Mouse (Mus musculus): ENCODE measurements around the gene Phf12.

Phf12 gene

DNA sequence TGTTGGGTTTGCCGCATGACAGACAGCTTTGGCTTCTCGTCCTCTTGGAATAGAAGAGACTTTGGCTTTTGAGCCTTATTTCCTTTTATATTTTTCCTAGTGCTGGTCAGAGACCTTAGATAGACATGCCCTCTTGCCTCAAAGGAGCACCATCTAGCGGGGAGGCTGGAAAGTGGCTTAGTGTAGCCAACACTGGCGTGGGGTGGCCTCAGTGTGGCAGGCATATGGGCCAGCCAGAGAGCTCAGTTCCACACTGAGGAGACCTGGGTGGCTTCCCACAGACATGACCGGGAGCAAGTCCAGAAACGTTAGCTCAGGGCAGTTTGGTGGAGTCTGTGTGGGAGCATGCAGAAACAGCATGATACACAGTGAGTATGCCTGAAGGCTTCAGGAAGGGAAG, 11.8 kb upstream of the Phf12 start:
- no peak for DNase-seq (ENCODE audit: low spot score)

- no peak for DNase-seq (ENCODE audit: low spot score)
These were observed 9.0 kb upstream of the Phf12 start for GRCm38 (mm10) chr11:77973520-77973919.

DNA sequence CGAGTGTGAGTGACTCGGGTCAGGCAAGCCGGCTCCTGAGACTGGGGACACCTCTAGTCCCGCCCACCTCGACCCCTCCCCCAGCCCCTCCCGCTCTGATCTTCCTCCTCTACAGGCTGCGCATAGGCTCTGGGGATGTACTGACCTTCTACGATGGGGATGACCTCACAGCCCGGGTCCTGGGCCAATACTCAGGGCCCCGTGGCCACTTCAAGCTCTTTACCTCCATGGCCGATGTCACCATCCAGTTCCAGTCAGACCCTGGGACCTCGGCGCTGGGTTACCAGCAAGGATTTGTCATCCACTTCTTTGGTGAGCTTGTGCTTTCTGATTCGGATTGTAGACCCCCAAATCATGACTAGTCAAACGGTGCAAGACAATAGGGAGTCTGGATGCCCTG, 8.2 kb upstream of the Phf12 start:
- no peak for DNase-seq (ENCODE audit: low spot score)

DNA sequence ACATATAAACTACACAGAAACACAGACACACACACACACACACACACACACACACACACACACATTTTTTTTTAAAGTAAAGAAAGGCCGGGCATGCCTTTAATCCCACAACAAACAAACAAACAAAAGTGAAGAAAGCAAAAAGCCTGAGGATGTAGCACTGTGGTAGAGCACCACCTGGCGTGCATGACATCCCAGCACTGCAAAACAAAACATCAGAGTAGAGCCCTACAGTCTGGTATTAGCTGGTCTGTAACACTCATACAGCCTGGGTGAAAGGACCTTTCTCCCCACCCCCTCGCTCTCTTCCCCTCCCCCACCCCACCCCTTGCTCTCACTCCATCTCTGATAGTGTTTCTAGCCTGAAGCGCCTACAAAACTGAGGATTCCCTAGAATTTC, 6.7 kb upstream of the Phf12 start:
- no peak for DNase-seq (ENCODE audit: low spot score)

DNA sequence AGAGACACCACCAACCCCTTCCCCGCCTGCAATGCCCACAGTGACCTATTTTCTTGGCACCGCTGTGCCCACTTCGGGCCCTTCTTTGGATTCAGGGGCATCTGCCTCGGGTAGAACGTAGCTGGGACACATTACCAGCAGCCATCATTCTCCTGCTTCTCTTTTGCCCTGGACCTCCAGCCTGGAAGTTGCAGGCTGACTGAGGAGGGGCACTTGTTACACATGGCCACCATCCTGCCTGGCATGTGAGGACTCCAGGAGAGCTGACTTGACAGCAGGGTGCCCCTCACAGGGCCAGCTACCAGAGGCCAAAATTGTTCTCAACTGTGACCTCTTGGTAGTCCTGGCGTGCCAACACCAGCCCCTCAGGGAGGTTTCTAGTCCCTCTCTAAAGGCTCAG, 4.4 kb upstream of the Phf12 start:
- no peak for DNase-seq (ENCODE audit: low spot score)

DNA sequence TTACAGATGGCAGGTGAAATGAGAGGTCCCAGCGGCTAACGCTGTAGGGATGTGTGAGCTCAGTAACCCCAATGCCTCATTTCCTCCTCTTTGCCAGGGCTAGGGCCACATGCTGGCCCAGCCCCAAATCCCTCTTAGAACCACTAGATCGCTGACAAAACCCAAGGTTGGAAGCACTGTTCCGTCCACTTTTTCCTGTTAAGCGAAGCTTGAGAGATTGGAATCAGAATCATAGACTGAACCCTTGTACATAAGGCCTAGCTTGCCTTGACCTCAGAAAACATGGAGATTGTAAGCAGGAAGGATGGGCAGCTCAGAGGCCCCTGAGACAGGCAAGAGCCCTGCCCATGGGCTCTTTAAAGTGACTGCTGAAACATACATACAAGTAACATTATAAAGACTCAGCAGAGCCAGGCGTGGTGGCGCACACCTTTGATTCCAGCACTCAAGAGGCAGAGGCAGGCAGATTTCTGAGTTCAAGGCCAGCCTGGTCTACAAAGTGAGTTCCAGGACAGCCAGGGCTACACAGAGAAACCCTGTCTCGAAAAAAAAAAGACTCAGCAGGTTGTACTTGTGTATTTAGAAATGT, 3.2 kb upstream of the Phf12 start:
- no peak for DNase-seq (ENCODE audit: low spot score)

DNA sequence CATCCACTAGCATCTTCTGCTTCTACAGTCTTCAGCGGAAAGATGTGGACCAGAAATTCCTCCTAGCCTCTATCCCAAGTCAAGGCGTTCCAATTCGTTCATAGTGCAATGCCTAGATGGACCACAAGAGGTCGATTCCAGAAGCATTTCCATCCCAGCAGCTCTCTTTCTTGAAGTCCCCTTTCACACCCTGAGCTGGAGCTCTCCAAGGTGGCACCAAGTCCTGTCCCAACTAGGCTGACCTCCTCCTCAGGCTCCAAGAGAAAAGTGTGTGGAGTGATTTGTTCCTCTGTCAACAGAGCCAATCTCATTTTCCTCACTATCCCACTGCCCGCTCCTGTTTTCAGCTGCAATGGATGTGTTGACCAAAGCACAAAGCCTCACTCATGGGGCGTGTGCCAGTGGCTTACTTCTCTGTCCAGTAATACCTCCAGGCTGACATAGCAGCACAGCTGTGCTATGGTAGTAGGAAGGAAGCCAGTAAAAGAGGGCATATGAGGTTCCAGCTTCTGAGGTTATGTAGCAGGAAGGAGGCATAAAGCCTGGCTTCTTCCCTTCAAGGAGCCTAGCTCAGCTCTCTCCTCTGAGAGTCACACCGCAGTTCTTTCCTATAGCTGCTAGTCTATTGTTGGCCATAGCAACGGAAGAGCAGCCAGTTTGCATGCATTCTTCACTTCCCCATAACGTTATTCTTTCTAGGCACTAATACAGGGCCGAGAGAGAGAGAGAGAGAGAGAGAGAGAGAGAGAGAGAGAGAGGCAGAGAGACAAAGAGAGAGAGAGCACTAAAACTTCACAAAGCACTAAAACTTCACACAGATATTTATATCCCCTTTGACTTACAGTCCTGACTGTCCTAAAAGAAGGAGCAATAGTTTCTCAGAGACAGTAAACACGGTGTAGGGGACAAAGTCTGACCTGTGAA, 2.0 kb upstream of the Phf12 start:
- peak; percentile 82 for DNase-seq (ENCODE audit: low spot score)

- peak; percentile 99 for DNase-seq (ENCODE audit: low spot score)
These were observed 729 bp upstream of the Phf12 start for GRCm38 (mm10) chr11:77981609-77982440.

DNA sequence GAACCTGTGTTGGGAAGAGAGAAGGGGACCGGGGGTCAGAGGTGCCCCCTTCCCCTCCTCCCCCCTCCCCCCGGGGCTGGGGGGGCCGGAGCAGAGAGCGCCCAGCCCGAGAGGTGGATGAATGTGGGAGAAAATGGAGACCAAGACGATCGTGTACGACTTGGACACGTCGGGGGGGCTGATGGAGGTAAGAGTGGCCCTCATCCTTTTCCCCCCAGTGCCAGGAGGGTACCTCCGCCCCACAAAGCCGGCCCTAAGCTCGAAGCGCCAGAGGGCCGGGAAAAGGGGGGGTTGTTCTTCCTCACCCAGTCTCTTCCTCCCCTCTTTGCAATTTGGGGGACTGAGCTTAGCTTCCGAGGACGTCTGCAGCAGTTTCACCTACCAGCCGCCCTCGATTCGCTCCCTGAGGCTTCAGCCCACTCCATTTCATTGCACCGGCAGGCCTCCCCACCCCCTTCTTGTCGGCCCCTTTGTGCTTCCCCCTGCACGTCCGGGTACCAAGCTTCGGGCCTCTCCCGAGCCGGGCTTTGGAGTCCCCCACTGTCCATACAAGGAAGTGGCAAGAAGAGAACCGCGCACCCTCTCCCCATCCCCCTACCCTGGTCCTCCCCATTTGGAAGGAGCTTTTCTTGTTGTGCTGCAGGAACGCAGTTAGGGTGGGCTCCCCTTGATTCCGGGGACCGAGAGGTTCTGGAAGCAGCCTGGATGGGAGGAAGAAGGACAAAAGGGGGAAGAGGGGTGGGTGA, 810 bp downstream of the Phf12 start:
- peak; percentile 55 for DNase-seq (ENCODE audit: low spot score)

DNA sequence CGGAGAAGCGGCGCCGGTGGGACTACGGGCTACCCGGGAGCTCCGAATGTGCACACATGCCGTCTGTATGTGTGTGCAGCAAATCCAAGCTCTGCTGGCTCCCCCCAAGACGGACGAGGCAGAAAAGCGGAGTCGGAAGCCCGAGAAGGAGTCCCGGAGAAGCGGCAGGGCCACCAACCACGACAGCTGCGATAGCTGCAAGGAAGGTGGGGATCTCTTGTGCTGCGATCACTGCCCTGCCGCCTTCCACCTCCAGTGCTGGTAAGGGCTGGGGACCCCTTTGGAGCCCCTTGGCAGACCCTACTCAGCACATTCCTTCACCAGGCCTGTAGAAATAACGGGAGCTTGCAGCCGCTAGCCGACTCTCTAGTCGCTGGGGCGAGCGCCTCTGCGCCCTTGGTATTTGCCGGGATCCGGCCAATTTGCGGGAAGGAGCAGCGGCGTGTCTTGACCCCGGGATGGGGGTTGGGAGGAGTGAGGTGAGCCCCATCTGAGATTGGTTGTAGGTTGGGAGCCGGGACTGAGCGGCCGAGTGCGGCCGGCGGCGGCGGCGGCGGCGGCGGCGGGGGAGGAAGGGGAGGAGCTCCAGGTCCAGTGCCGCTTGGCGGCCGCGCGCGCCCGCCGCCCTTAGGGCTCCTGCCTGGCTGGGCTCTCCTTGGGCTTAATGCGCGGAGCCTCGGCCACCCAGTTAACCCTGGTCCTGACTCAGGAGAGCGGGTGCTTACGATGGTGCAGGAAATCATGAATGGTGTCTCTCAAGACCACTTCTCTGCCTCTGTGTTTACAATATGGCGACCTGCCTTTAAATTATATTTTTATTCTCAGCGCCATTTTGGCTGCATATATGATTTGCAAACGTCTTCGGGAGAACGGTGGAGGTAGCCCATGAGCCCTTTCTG, 1.6 kb downstream of the Phf12 start:
- peak; percentile 78 for DNase-seq (ENCODE audit: low spot score)

GRCm38 (mm10) chr11:77984836-77985231, 2.3 kb downstream of the Phf12 start:
- peak; percentile 63 for DNase-seq (ENCODE audit: low spot score)

GRCm38 (mm10) chr11:77985541-77986065, 3.0 kb downstream of the Phf12 start:
- DNase-seq (ENCODE audit: low spot score) = no peak

DNA sequence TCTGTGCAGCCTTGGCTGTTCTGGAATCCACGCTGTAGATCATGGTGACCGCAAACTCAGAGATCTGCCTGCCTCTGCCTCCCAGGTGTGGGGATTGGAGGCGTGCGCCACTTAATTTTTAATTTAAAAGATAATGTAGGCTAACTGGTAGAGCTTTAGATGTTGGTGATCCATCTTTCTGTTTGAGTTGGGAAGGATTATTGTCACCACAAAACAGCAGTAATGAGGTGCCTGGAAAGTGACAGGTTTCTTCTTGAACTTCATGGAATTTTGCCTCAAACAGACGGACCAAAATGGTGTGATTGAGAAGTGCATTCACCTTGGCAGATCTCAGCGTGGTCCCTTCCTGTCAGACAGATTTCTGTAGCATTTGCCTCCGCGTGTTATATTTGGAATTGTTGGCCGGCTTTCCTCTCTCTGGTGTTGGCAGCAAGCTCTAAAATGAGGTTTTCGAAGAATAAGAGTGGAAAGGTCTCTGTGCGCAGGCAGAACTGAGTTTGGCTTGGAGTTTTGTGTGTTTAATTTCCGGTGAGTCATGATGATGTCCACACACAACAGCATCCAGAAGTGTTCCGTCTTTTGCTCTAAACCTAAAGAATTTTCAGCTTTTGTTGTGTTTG, 6.6 kb downstream of the Phf12 start:
- DNase-seq (ENCODE audit: low spot score) = no peak

DNA sequence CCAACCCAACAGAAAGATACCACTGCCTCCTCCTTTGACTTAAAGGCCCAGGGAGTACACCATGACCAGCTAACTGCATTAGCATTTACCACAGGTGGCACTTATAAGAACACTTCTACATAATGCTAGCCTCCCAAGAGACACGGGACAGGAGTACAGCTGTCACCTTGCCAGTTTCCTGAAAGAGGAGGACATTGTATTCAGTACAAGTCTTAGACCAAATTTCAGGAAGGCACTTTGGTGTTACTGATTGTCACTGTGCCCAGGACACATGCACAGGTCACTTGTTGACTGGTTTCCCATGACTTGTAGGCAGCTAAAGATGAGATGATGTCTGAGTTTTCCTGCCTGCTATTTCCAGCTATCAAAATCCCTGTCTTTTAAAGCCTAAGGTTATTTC, 13.0 kb downstream of the Phf12 start:
- no peak for DNase-seq (ENCODE audit: low spot score)

GRCm38 (mm10) chr11:78006446-78006845, 23.9 kb downstream of the Phf12 start:
- no peak for DNase-seq (ENCODE audit: low spot score)

DNA sequence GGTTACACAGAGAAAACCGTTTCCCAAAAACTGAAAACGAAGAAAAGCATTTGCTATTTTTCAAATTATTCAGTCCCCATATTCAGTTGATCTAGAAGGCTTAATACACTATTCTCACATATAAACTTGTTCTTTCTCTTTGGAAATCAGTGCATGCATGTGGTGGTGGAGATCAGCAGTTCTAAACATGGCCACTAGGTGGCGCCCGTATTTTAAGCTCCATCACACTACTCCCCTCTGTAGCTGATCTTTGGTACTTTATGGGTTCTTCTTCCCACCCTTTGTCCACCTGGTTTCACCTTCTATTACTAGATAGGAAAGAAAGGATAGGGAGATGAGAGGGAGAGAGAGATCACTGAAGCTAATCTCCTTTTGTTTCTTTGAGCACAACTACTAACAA, 37.1 kb downstream of the Phf12 start:
- peak; percentile 90 for DNase-seq (ENCODE audit: low spot score)

DNA sequence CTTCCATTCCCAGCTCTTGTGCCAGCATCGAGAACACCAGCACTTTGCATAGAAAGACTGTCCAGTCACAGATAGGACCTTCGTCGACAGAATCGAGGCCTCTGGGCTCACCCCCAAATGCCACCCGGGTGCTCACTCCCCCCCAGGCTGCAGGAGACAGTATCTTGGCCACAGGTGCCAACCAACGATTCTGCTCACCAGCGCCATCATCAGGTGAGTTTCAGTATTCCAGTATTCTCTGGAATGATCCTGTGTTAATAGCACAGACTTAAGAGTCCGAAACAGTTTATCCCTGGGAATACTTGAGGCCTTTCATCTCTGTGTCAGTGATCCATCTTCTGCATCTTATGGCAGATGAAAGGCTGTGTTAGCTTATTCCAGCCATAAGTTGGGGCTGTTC, 41.1 kb downstream of the Phf12 start:
- peak; percentile 71 for DNase-seq (ENCODE audit: low spot score)

GRCm38 (mm10) chr11:78029240-78029639, 46.7 kb downstream of the Phf12 start:
- no peak for DNase-seq (ENCODE audit: low spot score)

DNA sequence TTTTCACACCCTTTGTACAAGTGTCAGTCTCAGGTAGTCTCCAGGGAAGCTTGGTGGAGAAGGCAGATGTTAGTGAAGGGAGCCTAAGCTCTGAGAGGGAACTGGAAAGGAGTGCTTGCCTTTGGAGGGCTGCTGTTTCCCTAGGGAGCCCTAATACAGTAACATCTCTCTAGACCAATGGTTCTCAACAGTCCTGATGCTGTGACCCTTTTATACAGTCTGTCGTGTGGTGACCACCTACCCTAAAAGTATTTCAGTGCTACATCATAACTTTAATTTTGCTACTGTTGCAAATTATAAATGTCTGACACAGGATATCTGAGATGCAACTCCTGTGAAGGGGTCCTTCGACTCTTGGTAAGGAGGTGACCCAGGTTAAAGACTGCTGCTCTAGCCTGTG, 48.0 kb downstream of the Phf12 start:
- no peak for DNase-seq (ENCODE audit: low spot score)

DNA sequence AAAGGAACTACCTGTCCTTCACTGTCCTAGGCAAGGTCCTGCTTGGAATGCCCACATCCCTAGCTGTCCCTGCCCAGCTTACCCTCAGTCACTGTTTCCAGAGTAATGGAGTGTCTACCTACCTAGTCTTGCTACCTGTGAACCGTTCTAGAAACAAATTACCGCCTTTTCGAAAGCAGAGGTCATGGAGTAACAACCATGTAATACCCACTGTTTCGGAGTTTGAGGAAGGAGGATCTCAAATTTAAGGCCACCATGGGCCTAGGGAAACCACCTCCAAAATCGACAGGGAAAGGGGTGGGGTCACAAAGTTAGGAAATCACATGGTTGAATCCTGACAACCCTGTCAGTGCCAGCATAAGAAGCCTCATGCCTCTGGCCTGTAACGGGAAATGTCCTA, 48.8 kb downstream of the Phf12 start:
- DNase-seq (ENCODE audit: low spot score) = no peak
